Comparison of ENCODE assay signal across 13 mouse cellular contexts in genomic region chr2:180703645-180704359, GRCm38 (mm10). TPM values are rescaled to one million over a fixed set of nuclear protein-coding genes. Genes with fewer than 3 reads are reported as not detected.
DNase-seq lines count a peak whose midpoint lies in the region; ATAC-seq and TF ChIP-seq lines count a peak whose summit lies in the region.
"Had no signal": no experiment of that assay in that cellular context is flagged by ENCODE, and none has a peak within 500 bp of the region (broad histone marks: within the 10 kb centered on the region; RNA-seq: fewer than 3 reads in every experiment).

No protein-coding gene starts in this region.

- H3K9ac ChIP-seq in heart, postnatal 0 days (replicated peaks; ENCODE audit: low read depth, low read length) = no peak overlapping the region
- H3K9ac ChIP-seq in MEL (ENCODE audit: control insufficient read depth, low read depth, low read length, poor library complexity, severe bottlenecking) = peak overlapping the region; percentile 44
- no peak overlapping the region; the same call in 1 of the 2 replicates for H3K9ac ChIP-seq in liver, embryonic 14.5 days (replicated peaks)
- H3K9ac ChIP-seq: heart, embryonic 15.5 days; hindbrain, embryonic 14.5 days had no signal

- no peak for TF ChIP-seq RAD21 in MEL (IDR thresholded peaks at IDR 0.05; ENCODE audit: low read depth, low read length)

- no peaks in the 10 kb centered on the region for H3K9me3 ChIP-seq in heart, postnatal 0 days (replicated peaks; ENCODE audit: control insufficient read depth, low read length)
- no peaks in the 10 kb centered on the region for H3K9me3 ChIP-seq in MEL (replicated peaks; ENCODE audit: insufficient read depth, low read length)
- H3K9me3 ChIP-seq in liver, embryonic 14.5 days (ENCODE audit: control insufficient read depth, low read length) = no peaks in the 10 kb centered on the region
- H3K9me3 ChIP-seq: heart, embryonic 15.5 days; midbrain, embryonic 10.5 days had no signal

- no peak for TF ChIP-seq EP300 in heart, postnatal 0 days (IDR thresholded peaks at IDR 0.05; ENCODE audit: low read depth)
- peak; percentile 68 to 82 for TF ChIP-seq EP300 in MEL (IDR thresholded peaks at IDR 0.05; ENCODE audit: low read depth in 1 of 2, low read length in 2 of 2)
- no peak for TF ChIP-seq EP300 in liver, embryonic 14.5 days (IDR thresholded peaks at IDR 0.05; ENCODE audit: low read depth)

- H3K27ac ChIP-seq in heart, postnatal 0 days (ENCODE audit: low read depth) = peak overlapping the region; percentile 83; the same call in 1 of the 2 replicates
- H3K27ac ChIP-seq in MEL (ENCODE audit: control insufficient read depth, low read depth, low read length) = peak overlapping the region; percentile 93
- peak overlapping the region; percentile 85 for H3K27ac ChIP-seq in liver, embryonic 14.5 days
- H3K27ac ChIP-seq: hindbrain, embryonic 14.5 days had no signal

- no peak for ATAC-seq in heart, postnatal 0 days (ENCODE audit: insufficient read depth, low read depth)
- ATAC-seq in liver, embryonic 14.5 days (ENCODE audit: insufficient read depth) = no peak

- TF ChIP-seq POLR2A in MEL (IDR thresholded peaks at IDR 0.05; ENCODE audit: control insufficient read depth in 1 of 2, insufficient read depth in 1 of 2, low read depth in 1 of 2, low read length in 2 of 2, poor library complexity in 1 of 2) = no peak

- H3K4me2 ChIP-seq in heart, postnatal 0 days (ENCODE audit: low read depth, low read length) = no peak overlapping the region
- peak overlapping the region; percentile 99 for H3K4me2 ChIP-seq in liver, embryonic 14.5 days (ENCODE audit: low read depth)
- H3K4me2 ChIP-seq: heart, embryonic 15.5 days; hindbrain, embryonic 14.5 days had no signal

- H3K4me3 ChIP-seq in heart, postnatal 0 days (ENCODE audit: low read depth, low read length) = no peak overlapping the region
- no peak overlapping the region; a peak in 1 of 4 replicates for H3K4me3 ChIP-seq in MEL (ENCODE audit: control insufficient read depth in 1 of 2, insufficient read depth in 1 of 2, low read depth in 2 of 2, low read length in 2 of 2)
- H3K4me3 ChIP-seq in liver, embryonic 14.5 days (ENCODE audit: insufficient read depth in 1 of 2, low read depth in 2 of 2, low read length in 2 of 2) = no peak overlapping the region
- H3K4me3 ChIP-seq: heart, embryonic 15.5 days had no signal

- peaks cover 53% of the 10 kb centered on the region for H3K4me1 ChIP-seq in heart, postnatal 0 days (ENCODE audit: control insufficient read depth, insufficient read depth)
- H3K4me1 ChIP-seq in MEL (ENCODE audit: control insufficient read depth in 1 of 2, insufficient read depth in 2 of 2, low read length in 2 of 2) = peaks cover 27 to 57% of the 10 kb centered on the region in 2 experiments
- H3K4me1 ChIP-seq in liver, embryonic 14.5 days (replicated peaks; ENCODE audit: control insufficient read depth in 2 of 2, insufficient read depth in 2 of 2, low read length in 1 of 2) = peaks cover 45 to 57% of the 10 kb centered on the region in 2 experiments

- H3K36me3 ChIP-seq in heart, postnatal 0 days (replicated peaks; ENCODE audit: control insufficient read depth, insufficient read depth, low read length) = no peaks in the 10 kb centered on the region
- peaks cover 0 to 61% of the 10 kb centered on the region in 2 experiments; a peak in 2 of 4 replicates for H3K36me3 ChIP-seq in MEL (ENCODE audit: control insufficient read depth in 1 of 2, insufficient read depth in 2 of 2, low read length in 2 of 2)
- H3K36me3 ChIP-seq in liver, embryonic 14.5 days (replicated peaks; ENCODE audit: control insufficient read depth, insufficient read depth, low read depth) = peaks cover 4% of the 10 kb centered on the region
- H3K36me3 ChIP-seq: heart, embryonic 15.5 days had no signal

- WGBS in heart, postnatal 0 days = 72% methylated on average over 3 of the region's 3 CpGs
- 37% methylated on average over 3 of the region's 3 CpGs for WGBS in liver, embryonic 14.5 days (ENCODE audit: insufficient replicate concordance)

- H3K27me3 ChIP-seq in heart, postnatal 0 days (ENCODE audit: control insufficient read depth, insufficient read depth, low read length) = no peaks in the 10 kb centered on the region
- H3K27me3 ChIP-seq in MEL (ENCODE audit: control insufficient read depth in 1 of 2, insufficient read depth in 2 of 2, low read length in 2 of 2) = no peaks in the 10 kb centered on the region
- H3K27me3 ChIP-seq in liver, embryonic 14.5 days (ENCODE audit: control insufficient read depth, insufficient read depth, low read length) = no peaks in the 10 kb centered on the region
- H3K27me3 ChIP-seq: heart, embryonic 15.5 days had no signal

- H3K79me2 ChIP-seq in MEL (ENCODE audit: control insufficient read depth, insufficient read depth, low read length, poor library complexity) = peaks cover 84% of the 10 kb centered on the region

- TF ChIP-seq CTCF in heart, postnatal 0 days (IDR thresholded peaks at IDR 0.05; ENCODE audit: low read depth) = no peak
- peak in 1 of 3 experiments; percentile 39; a peak in 2 of 6 replicates for TF ChIP-seq CTCF in MEL (IDR thresholded peaks at IDR 0.05 in 2 of 3, conservative IDR thresholded peaks at IDR 0.05 in 1 of 3; ENCODE audit: control insufficient read depth in 1 of 3, insufficient read depth in 1 of 3, low read depth in 2 of 3, low read length in 3 of 3, poor library complexity in 1 of 3, severe bottlenecking in 1 of 3)
- TF ChIP-seq CTCF in liver, embryonic 14.5 days (IDR thresholded peaks at IDR 0.05; ENCODE audit: low read depth) = no peak

- no peak for DNase-seq in heart, postnatal 0 days (ENCODE audit: low spot score)
- no peak for DNase-seq in heart, postnatal 10 days
- DNase-seq in 3T3-L1 (ENCODE audit: low read depth, low spot score) (peak; percentile 52), MEL (ENCODE audit: low read depth, low spot score) (peak; percentile 83)
- no peak for DNase-seq in liver, embryonic 14.5 days (ENCODE audit: low read depth in 3 of 3, low spot score in 3 of 3)
- DNase-seq in Muller cell, postnatal 12 days (ENCODE audit: inconsistent ontology term) = no peak
- DNase-seq in lung, postnatal 25 days (ENCODE audit: low spot score) = no peak
- DNase-seq in embryo, embryonic 11 days = no peak
- DNase-seq: cerebellum, postnatal 10 days had no signal

- intact Hi-C loops in heart, postnatal 10 days (cut with DNase I) = loop anchor here (10.0 kb wide), 1 partner anchor 529 kb away; the partner anchor contains the start of gene Adrm1

TF ChIP-seq in MEL, 35 proteins besides CTCF, POLR2A, EP300 and RAD21 (continues in another document):
- TF ChIP-seq MYB (IDR thresholded peaks at IDR 0.05; ENCODE audit: low read depth, low read length) = no peak
- TF ChIP-seq UBTF (IDR thresholded peaks at IDR 0.05; ENCODE audit: borderline replicate concordance, insufficient read depth, low read depth, low read length) = no peak
- 0 out of 2 replicates have a peak, but pooled peaks have one; percentile 31 for TF ChIP-seq CHD1 (IDR thresholded peaks at IDR 0.05; ENCODE audit: low read depth, low read length)
- TF ChIP-seq SMC3 (IDR thresholded peaks at IDR 0.05; ENCODE audit: low read depth, low read length) = peak; percentile 34; the same call in 1 of the 2 replicates
- 0 out of 2 replicates have a peak, but pooled peaks have one; percentile 23 for TF ChIP-seq MAFK (IDR thresholded peaks at IDR 0.05; ENCODE audit: borderline replicate concordance, low read depth, low read length)
- peak; percentile 60; the same call in 1 of the 2 replicates for TF ChIP-seq ETS1 (IDR thresholded peaks at IDR 0.05; ENCODE audit: low read depth, low read length)
- TF ChIP-seq GATA1 (IDR thresholded peaks at IDR 0.05; ENCODE audit: low read depth, low read length) = peak; percentile 88
- TF ChIP-seq TCF12 (IDR thresholded peaks at IDR 0.05; ENCODE audit: low read depth, low read length) = peak; percentile 62
- TF ChIP-seq KAT2A (conservative IDR thresholded peaks at IDR 0.05; ENCODE audit: low read depth, low read length) = no peak
- TF ChIP-seq MEF2A (IDR thresholded peaks at IDR 0.05; ENCODE audit: extremely low read depth, insufficient replicate concordance, low read depth, low read length, poor library complexity, severe bottlenecking) = no peak
- TF ChIP-seq BHLHE40 (IDR thresholded peaks at IDR 0.05; ENCODE audit: borderline replicate concordance, low read depth, low read length) = no peak
- no peak; the same call in none of the 2 replicates for TF ChIP-seq MAX (IDR thresholded peaks at IDR 0.05; ENCODE audit: low read length)
- no peak for TF ChIP-seq USF1 (IDR thresholded peaks at IDR 0.05; ENCODE audit: low read depth, low read length)

RNA-seq across cellular contexts. Expression of gene Dido1, which starts 6.0 kb away (rescaled TPM):
- total RNA-seq in heart, postnatal 0 days (2014; rRNA removed; ENCODE audit: low replicate concordance) = 22.8 and 28.3 TPM in 2 replicates
- 9.9 and 12.2 TPM in 2 replicates for polyA plus RNA-seq in heart, postnatal 0 days (2015; fragmentation: Nextera tagmentation; extraction: Ambion mirVana)
- total RNA-seq in heart, postnatal 10 days (2021) = 10 to 100 TPM; 40.6 to 42.8 TPM
- total RNA-seq in MEL (2012; rRNA removed) = 27.9 and 30.1 TPM in 2 replicates
- polyA plus RNA-seq in MEL (2012; ENCODE audit: insufficient read depth in 1 of 2, insufficient read length in 2 of 2, low read depth in 1 of 2, low replicate concordance in 2 of 2, missing spikeins in 1 of 2) = 10 to 100 TPM; 17.8 to 35.1 TPM
- 9.1 and 12.2 TPM in 2 replicates for polyA plus RNA-seq in liver, embryonic 14.5 days (2012; rRNA removed)
- 10.4 and 12.2 TPM in 2 replicates for polyA plus RNA-seq in liver, embryonic 14.5 days (2014; fragmentation: Nextera tagmentation; extraction: Ambion mirVana)

RNA-seq across cellular contexts. Expression of gene Gid8, which starts 6.1 kb away (rescaled TPM):
- 26.7 and 29.8 TPM in 2 replicates for total RNA-seq in heart, postnatal 0 days (2014; rRNA removed; ENCODE audit: low replicate concordance)
- polyA plus RNA-seq in heart, postnatal 0 days (2015; fragmentation: Nextera tagmentation; extraction: Ambion mirVana) = 51.9 and 52.6 TPM in 2 replicates
- total RNA-seq in heart, postnatal 10 days (2021) = 10 to 100 TPM; 77.9 to 79.1 TPM
- 42.7 and 52.8 TPM in 2 replicates for total RNA-seq in MEL (2012; rRNA removed)
- polyA plus RNA-seq in MEL (2012; ENCODE audit: insufficient read depth in 1 of 2, insufficient read length in 2 of 2, low read depth in 1 of 2, low replicate concordance in 2 of 2, missing spikeins in 1 of 2) = 10 to 100 TPM in 1 of 2 experiments, not detected in 1; 65.5 TPM
- polyA plus RNA-seq in liver, embryonic 14.5 days (2012; rRNA removed) = 62.6 and 87.4 TPM in 2 replicates
- polyA plus RNA-seq in liver, embryonic 14.5 days (2014; fragmentation: Nextera tagmentation; extraction: Ambion mirVana) = 121 and 127 TPM in 2 replicates

RNA-seq across cellular contexts. Expression of gene Slc17a9, which starts 21.3 kb away (rescaled TPM):
- total RNA-seq in heart, postnatal 0 days (2014; rRNA removed; ENCODE audit: low replicate concordance) = 1.5 TPM in 1 of 2 replicates, not detected in the other
- 0.44 and 0.60 TPM in 2 replicates for polyA plus RNA-seq in heart, postnatal 0 days (2015; fragmentation: Nextera tagmentation; extraction: Ambion mirVana)
- total RNA-seq in heart, postnatal 10 days (2021) = under 1 TPM; 0.69 to 0.89 TPM
- 6.5 and 6.7 TPM in 2 replicates for total RNA-seq in MEL (2012; rRNA removed)
- 10 to 100 TPM in 1 of 2 experiments, not detected in 1; 16.1 TPM for polyA plus RNA-seq in MEL (2012; ENCODE audit: insufficient read depth in 1 of 2, insufficient read length in 2 of 2, low read depth in 1 of 2, low replicate concordance in 2 of 2, missing spikeins in 1 of 2)
- polyA plus RNA-seq in liver, embryonic 14.5 days (2012; rRNA removed) = 7.7 and 10.5 TPM in 2 replicates
- 5.6 and 6.8 TPM in 2 replicates for polyA plus RNA-seq in liver, embryonic 14.5 days (2014; fragmentation: Nextera tagmentation; extraction: Ambion mirVana)
- polyA plus RNA-seq: embryonic facial prominence, embryonic 11.5 days had no signal

Comparison
In these comparisons a context has a peak if more than half of its experiments do, and no peak if none do; other contexts are left out.
1. DNase-seq: peak in 3T3-L1 (single experiment) and MEL (single experiment); none in heart, postnatal 0 days (single experiment), heart, postnatal 10 days (0 of 2), liver, embryonic 14.5 days (0 of 3), Muller cell, postnatal 12 days (single experiment), lung, postnatal 25 days (single experiment) and embryo, embryonic 11 days (single experiment).
2. Peak in every context shown above with its lines, with median percentiles within 50 percentile points of each other: H3K27ac ChIP-seq.